Mouse (Mus musculus) stomach, postnatal 0 days (tissue): ENCODE results near the gene P4ha2.

ENCODE experiments used
- CTCF ChIP-seq: IDR thresholded peaks from 2 replicates; pipeline ENCODE4 v1.5.1; 2016; ENCODE audit warnings: antibody characterized with exemption, low read depth, mild to moderate bottlenecking, moderate library complexity
- EP300 ChIP-seq: optimal IDR thresholded peaks from 2 replicates; pipeline ENCODE3; 2016; ENCODE audit warnings: antibody characterized with exemption

DNA sequence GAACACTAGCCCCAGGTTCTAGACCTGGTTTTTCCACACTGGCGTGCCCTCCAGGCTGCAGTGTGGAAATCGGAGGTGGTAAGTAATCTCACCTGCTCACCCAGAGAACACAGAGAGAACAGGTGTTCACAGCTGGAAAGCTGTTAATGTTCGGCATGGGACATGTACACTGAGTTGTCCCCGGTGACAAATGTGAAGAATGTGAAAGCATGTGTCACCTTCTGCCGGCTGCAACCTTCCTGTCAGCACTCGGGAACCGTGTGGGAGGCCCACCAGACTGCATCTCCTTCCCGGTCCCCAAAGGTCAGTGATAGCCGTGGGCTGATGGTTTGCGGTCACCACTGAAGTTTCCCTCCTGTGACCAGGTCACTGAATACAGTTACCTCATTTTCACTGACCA is 32.4 kb downstream of the P4ha2 start:
- TF ChIP-seq CTCF (no peak), EP300 (no peak)
